Mouse (Mus musculus): ENCODE results near the gene Hoxb2.

The Hoxb2 gene

DNA sequence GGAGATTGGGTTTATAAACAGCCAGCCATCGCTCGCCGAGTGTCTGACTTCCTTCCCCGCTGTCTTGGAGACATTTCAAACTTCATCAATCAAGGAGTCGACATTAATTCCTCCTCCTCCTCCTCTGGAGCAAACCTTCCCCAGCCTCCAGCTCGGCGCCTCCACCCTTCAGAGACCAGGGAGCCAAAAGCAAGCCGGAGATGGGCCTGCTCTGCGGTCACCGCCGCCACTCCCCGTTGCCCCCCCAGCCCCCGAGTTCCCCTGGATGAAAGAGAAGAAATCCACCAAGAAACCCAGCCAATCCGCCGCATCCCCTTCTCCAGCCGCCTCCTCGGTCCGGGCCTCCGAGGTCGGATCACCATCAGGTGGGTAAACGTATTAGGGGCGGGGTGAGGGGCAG lies 1.5 kb downstream of the Hoxb2 start:
- no peak for DNase-seq (ENCODE audit: low read depth)

DNA sequence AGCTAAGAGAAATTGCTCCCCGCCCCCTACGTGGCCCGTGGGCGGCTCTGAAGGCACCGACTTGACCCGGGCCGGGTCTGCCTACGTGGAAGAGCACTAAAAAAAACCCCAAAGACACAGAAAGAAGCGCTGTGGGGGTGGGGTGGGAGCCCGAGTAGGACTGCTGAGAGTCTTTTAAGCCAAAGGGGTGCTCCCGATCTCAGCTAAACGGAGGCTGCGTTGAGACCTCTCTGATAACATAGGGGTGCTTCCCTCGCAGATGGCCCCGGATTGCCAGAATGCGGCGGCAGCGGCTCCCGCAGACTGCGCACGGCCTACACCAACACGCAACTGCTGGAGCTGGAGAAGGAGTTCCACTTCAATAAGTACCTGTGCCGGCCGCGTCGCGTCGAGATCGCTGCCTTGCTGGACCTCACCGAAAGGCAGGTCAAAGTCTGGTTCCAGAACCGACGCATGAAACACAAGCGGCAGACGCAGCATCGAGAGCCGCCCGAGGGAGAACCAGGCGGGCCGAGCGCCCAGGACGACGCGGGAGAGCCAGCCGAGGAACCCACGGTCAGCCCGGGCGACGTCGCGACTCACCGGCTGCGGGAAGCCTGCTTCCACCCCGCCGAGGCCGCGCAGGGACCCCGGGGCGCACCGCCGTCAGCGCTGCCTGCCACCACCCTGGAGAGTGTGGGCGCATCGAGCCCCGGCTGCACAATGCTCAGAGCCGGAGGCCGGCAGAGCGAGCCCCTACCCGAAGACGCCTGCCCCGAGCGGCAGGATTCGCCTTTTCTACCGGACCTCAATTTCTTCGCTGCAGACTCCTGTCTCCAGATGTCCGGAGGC lies 2.6 kb downstream of the Hoxb2 start:
- no peak for DNase-seq (ENCODE audit: low read depth)

DNA sequence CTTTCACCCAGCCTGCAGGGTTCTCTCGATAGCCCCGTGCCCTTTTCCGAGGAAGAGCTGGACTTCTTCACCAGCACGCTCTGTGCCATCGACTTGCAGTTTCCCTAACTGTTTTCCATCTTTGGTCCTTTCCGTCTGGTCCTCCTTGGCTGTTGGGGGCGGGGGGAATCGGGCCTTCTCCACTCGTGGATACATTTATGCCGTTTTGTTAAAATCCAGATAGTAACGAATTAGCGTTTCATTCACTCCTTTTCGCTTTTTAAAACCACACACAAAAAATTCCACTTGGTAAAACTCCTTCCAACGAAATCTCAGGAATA lies 3.2 kb downstream of the Hoxb2 start:
- DNase-seq (ENCODE audit: low read depth): no peak

GRCm38 (mm10) chr11:96353939-96354338 lies 3.6 kb downstream of the Hoxb2 start:
- DNase-seq (ENCODE audit: low read depth): no peak

DNA sequence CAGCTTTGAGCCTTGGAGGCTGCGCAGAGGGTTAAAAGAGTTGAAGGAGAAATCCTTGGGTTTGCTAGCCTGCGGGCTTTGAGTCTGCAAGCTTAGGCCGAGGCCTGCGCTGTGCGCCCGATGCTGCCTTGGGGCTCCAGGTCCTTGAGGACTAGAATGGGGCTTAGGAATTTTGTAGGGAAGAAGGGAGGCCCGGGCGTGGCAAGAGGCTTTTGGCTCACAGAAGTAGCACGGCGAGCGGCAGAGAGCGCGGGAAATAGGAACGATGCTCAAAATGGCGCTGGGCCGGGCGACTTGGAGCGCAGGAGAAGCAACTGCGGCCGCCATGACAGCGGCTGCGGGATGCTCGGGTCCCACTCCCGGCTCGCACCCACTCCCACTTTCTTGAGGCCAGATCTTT lies 4.1 kb downstream of the Hoxb2 start:
- DNase-seq (ENCODE audit: low read depth): no peak

DNA sequence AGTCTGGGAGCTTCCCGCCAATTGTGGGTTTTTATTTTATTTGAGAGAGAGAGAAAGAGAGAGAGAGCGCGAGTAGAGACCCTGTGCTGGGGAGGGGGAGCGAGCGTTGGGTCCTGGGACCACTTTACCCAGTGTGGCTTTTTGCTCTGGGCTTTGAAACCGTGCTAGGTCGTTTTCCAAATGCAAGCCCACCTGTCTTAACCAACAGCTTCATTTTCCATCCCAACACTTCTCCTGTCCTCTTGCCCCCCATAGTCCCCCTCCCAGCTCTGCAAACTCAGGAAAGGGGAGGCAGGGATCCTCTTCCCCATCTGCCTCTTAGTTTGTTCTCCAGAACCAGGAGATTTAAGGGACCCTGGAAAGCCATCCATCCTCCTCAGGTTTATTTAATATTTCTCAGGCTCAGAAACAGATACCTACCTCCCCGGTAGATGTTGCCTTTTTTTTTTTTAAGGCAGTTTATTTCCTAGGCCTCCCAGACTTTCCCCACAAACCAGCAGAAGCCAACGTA lies 4.5 kb downstream of the Hoxb2 start:
- DNase-seq (ENCODE audit: low read depth): no peak

GRCm38 (mm10) chr11:96363807-96364206 lies 13.5 kb downstream of the Hoxb2 start:
- no peak for DNase-seq (ENCODE audit: low read depth)

GRCm38 (mm10) chr11:96365441-96366091 lies 15.2 kb downstream of the Hoxb2 start, which contains the start of gene Hoxb1:
Gene Hoxb1, plus strand, starts transcription at chr11:96365752.
- no peak for DNase-seq (ENCODE audit: low read depth)

DNA sequence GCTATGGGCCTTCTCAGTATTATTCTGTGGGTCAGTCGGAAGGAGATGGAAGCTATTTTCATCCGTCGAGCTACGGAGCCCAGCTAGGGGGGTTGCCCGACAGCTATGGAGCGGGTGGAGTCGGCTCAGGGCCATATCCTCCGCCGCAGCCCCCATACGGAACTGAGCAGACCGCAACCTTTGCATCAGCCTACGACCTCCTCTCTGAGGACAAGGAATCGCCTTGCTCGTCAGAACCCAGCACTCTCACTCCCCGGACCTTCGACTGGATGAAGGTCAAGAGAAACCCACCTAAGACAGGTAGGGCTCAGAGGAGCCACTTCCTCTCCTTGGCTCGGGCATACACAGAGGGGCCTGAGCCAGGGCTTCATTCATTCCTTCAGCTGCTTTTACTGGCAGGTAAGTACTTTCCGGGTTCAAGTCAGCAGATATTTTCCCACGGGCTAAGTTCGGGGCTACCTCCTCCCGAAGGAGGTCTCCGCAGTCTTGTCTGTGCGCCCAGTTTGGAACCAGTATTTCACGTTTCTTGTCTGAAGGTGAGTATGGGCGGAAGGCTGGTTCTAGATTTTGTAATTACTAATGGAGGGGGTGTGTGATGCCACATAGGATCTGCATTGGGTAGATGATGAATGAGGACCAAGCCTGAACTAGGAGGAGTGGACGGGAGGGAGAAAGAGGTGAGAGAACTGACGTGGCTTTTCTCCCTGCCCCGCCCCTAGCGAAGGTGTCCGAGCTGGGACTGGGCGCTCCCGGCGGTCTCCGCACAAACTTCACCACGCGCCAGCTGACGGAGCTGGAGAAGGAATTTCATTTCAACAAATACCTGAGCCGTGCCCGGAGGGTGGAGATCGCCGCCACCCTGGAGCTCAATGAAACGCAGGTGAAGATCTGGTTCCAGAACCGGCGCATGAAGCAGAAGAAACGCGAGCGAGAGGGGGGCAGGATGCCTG lies 16.0 kb downstream of the Hoxb2 start:
- no peak for DNase-seq (ENCODE audit: low read depth)

- DNase-seq (ENCODE audit: low read depth): no peak
Measured at GRCm38 (mm10) chr11:96367141-96367540, 16.8 kb downstream of the Hoxb2 start.

- DNase-seq (ENCODE audit: low read depth): no peak
Measured at GRCm38 (mm10) chr11:96368686-96369085, 18.4 kb downstream of the Hoxb2 start.

- no peak for DNase-seq (ENCODE audit: low read depth)
Measured at GRCm38 (mm10) chr11:96369140-96369539, 18.8 kb downstream of the Hoxb2 start.

DNA sequence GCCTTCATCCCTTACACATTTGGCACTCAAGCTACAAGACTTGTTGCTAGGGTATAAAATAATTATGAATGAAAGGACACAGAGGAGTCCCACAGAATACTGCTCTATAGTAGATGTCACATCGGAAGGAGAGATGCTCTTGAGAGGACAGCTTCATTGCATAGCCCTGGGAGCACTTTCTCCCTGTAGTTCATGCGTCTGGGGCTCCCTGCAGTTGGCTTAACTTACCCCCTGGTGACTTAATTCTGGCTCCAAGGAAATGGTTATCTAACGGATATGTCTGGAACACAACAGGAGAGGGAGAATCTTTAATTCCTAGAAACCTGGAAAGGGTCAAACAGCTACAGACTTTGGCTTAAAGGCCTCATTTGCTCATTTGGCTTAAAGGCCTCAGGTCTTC lies 21.4 kb downstream of the Hoxb2 start:
- DNase-seq (ENCODE audit: low read depth): no peak

- DNase-seq (ENCODE audit: low read depth): no peak
Measured at GRCm38 (mm10) chr11:96372519-96372918, 22.2 kb downstream of the Hoxb2 start.

GRCm38 (mm10) chr11:96374810-96375209 lies 24.5 kb downstream of the Hoxb2 start:
- no peak for DNase-seq (ENCODE audit: low read depth)

DNA sequence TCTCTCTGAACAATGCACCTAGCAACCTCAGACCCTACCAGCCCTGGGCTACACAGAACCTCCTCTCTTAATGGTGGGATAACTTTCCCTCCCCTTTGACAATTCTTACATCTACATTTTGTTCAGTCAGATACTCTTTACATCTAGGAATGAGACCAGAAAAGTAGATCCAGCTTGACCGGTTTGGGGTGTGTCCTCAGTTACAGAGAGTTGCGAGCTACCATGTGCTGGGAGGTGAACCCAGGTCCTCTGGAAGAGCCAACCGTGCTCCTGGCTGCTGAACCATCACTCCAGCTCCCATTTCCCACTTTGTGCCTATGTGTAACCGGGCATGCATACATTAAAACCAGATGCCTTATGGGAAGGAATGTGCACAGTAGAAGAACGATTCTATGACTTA lies 33.1 kb downstream of the Hoxb2 start:
- no peak for DNase-seq (ENCODE audit: low read depth)

DNA sequence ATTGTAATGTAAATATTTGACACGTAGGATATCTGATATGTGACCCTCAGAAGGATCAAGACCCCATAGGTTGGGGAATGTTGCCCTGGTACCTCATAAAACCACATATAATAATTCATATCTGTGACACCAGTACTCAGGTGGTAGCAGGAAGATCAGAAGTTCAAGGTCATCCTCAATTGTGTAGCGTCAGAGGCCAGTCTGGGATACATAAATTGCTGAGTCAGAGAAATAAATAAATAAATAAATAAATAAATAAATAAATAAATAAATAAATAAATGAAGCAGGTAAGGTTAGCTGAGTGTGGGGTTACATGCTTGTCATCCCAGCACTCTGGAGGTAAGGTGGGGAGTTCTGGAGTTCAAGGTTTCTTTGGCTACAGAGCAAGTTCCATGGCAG lies 37.3 kb downstream of the Hoxb2 start:
- DNase-seq (ENCODE audit: low read depth): no peak

- DNase-seq (ENCODE audit: low read depth): no peak
Measured at GRCm38 (mm10) chr11:96396772-96397626, 46.7 kb downstream of the Hoxb2 start.

GRCm38 (mm10) chr11:96397806-96398335 lies 47.5 kb downstream of the Hoxb2 start:
- no peak for DNase-seq (ENCODE audit: low read depth)

- DNase-seq (ENCODE audit: low read depth): no peak
Measured at GRCm38 (mm10) chr11:96399923-96400322, 49.6 kb downstream of the Hoxb2 start.
